Comparison of ENCODE assay signal across 8 mouse cellular contexts in genomic region chr11:98929503-98929902, GRCm38 (mm10). TPM values are rescaled to one million over a fixed set of nuclear protein-coding genes. Genes with fewer than 3 reads are reported as not detected.
A peak's percentile ranks its signal among the peaks of the same experiment; 100 is the strongest.
DNase-seq lines count a peak whose midpoint lies in the region; ATAC-seq and TF ChIP-seq lines count a peak whose summit lies in the region.

No protein-coding gene starts in this region.

- no peak for TF ChIP-seq CTCF in thymus, adult 2 months (IDR thresholded peaks at IDR 0.05; ENCODE audit: borderline replicate concordance, control insufficient read depth, extremely low read depth, insufficient read depth, low read length, poor library complexity)

- intact Hi-C loops in left cerebral cortex, postnatal 4 days (cut with DNase I): loop anchor here (10.0 kb wide), 1 partner anchor 195 kb away; no protein-coding TSS in a partner anchor

- TF ChIP-seq POLR2A in thymus, adult 2 months (IDR thresholded peaks at IDR 0.05; ENCODE audit: control insufficient read depth, extremely low read depth, insufficient read depth, low read length, poor library complexity): no peak

- DNase-seq in left cerebral cortex, postnatal 4 days: peak; percentile 71
- no peak for DNase-seq in left cerebral cortex, adult 9 months (ENCODE audit: low spot score in 2 of 2)
- DNase-seq in cerebellum, adult 9-10 months: peak; percentile 84
- DNase-seq in hindbrain, embryonic 10.5 days (ENCODE audit: low spot score): peak; percentile 37
- DNase-seq in thymus, adult 2 months: no peak
- DNase-seq in frontal cortex, adult 2 months (ENCODE audit: extremely low spot score in 1 of 2, low spot score in 1 of 2): no peak
- DNase-seq in thymus, postnatal 4 days: no peak

- H3K27ac ChIP-seq in hindbrain, embryonic 10.5 days: peak overlapping the region; percentile 91
- peak overlapping the region; percentile 54 for H3K27ac ChIP-seq in midbrain, embryonic 12.5 days (replicated peaks)
- no peak overlapping the region for H3K27ac ChIP-seq in thymus, adult 2 months (ENCODE audit: control insufficient read depth, insufficient read depth, low read length)

- peak overlapping the region; percentile 78 for H3K4me2 ChIP-seq in midbrain, embryonic 12.5 days (replicated peaks)

- H3K27me3 ChIP-seq in hindbrain, embryonic 10.5 days (ENCODE audit: insufficient read depth, poor library complexity, severe bottlenecking): peaks cover 56% of the 10 kb centered on the region
- peaks cover 19% of the 10 kb centered on the region for H3K27me3 ChIP-seq in midbrain, embryonic 12.5 days
- no peaks in the 10 kb centered on the region for H3K27me3 ChIP-seq in thymus, adult 2 months (ENCODE audit: control insufficient read depth, insufficient read depth, low read length)

- WGBS in hindbrain, embryonic 10.5 days: 9% methylated on average over 9 of the region's 9 CpGs
- 5% methylated on average over 9 of the region's 9 CpGs for WGBS in midbrain, embryonic 12.5 days
- 86% methylated on average over 9 of the region's 9 CpGs for WGBS in thymus, adult 2 months

- ATAC-seq in midbrain, embryonic 12.5 days (ENCODE audit: low FRiP score, low read depth): no peak

- peak overlapping the region; percentile 41; the same call in 1 of the 2 replicates for H3K9ac ChIP-seq in midbrain, embryonic 12.5 days (replicated peaks)

- no peaks in the 10 kb centered on the region for H3K36me3 ChIP-seq in hindbrain, embryonic 10.5 days
- H3K36me3 ChIP-seq in midbrain, embryonic 12.5 days: no peaks in the 10 kb centered on the region
- no peaks in the 10 kb centered on the region for H3K36me3 ChIP-seq in thymus, adult 2 months (ENCODE audit: control insufficient read depth, insufficient read depth, low read length)

- peaks cover 94% of the 10 kb centered on the region for H3K4me1 ChIP-seq in hindbrain, embryonic 10.5 days (replicated peaks)
- H3K4me1 ChIP-seq in midbrain, embryonic 12.5 days: peaks cover 80% of the 10 kb centered on the region
- peaks cover 61% of the 10 kb centered on the region for H3K4me1 ChIP-seq in thymus, adult 2 months (replicated peaks; ENCODE audit: control insufficient read depth, insufficient read depth, low read length)

- H3K9me3 ChIP-seq in hindbrain, embryonic 10.5 days: no peaks in the 10 kb centered on the region
- H3K9me3 ChIP-seq in midbrain, embryonic 12.5 days: no peaks in the 10 kb centered on the region

- H3K4me3 ChIP-seq in hindbrain, embryonic 10.5 days: peak overlapping the region; percentile 68
- H3K4me3 ChIP-seq in midbrain, embryonic 12.5 days: no peak overlapping the region
- H3K4me3 ChIP-seq in thymus, adult 2 months (ENCODE audit: control insufficient read depth, insufficient read depth, low read length): no peak overlapping the region

RNA-seq across cellular contexts. Expression of gene Rara, which starts 1.9 kb away (rescaled TPM):
- 10 to 100 TPM; 20.3 to 21.5 TPM for total RNA-seq in left cerebral cortex, postnatal 4 days (2021)
- 28.4 and 53.7 TPM in 2 replicates for polyA plus RNA-seq in hindbrain, embryonic 10.5 days (2016; fragmentation: Nextera tagmentation; extraction: Ambion mirVana)
- 15.5 and 17.3 TPM in 2 replicates for polyA plus RNA-seq in midbrain, embryonic 12.5 days (2016; fragmentation: Nextera tagmentation; extraction: Ambion mirVana)
- polyA plus RNA-seq in thymus, adult 2 months (2012; rRNA removed): 63.5 and 74.1 TPM in 2 replicates
- 6.4 and 7.9 TPM in 2 replicates for polyA plus RNA-seq in frontal cortex, adult 2 months (2012; rRNA removed)

RNA-seq across cellular contexts. Expression of gene Cdc6, which starts 21.9 kb away (rescaled TPM):
- 1 to 10 TPM; 1.4 to 1.8 TPM for total RNA-seq in left cerebral cortex, postnatal 4 days (2021)
- 45.3 and 63.7 TPM in 2 replicates for polyA plus RNA-seq in hindbrain, embryonic 10.5 days (2016; fragmentation: Nextera tagmentation; extraction: Ambion mirVana)
- polyA plus RNA-seq in midbrain, embryonic 12.5 days (2016; fragmentation: Nextera tagmentation; extraction: Ambion mirVana): 28.3 and 29.0 TPM in 2 replicates
- polyA plus RNA-seq in thymus, adult 2 months (2012; rRNA removed): 8.4 and 12.2 TPM in 2 replicates
- 0.62 and 0.67 TPM in 2 replicates for polyA plus RNA-seq in frontal cortex, adult 2 months (2012; rRNA removed)

RNA-seq across cellular contexts. Expression of gene Gjd3, which starts 53.3 kb away (rescaled TPM):
- 1 to 10 TPM; 2.2 to 3.4 TPM for total RNA-seq in left cerebral cortex, postnatal 4 days (2021)
- polyA plus RNA-seq in hindbrain, embryonic 10.5 days (2016; fragmentation: Nextera tagmentation; extraction: Ambion mirVana): 0.44 TPM in 1 of 2 replicates, not detected in the other
- 0.67 and 0.80 TPM in 2 replicates for polyA plus RNA-seq in midbrain, embryonic 12.5 days (2016; fragmentation: Nextera tagmentation; extraction: Ambion mirVana)
- 1.3 and 1.9 TPM in 2 replicates for polyA plus RNA-seq in thymus, adult 2 months (2012; rRNA removed)
- polyA plus RNA-seq in frontal cortex, adult 2 months (2012; rRNA removed): 2.9 and 3.3 TPM in 2 replicates

Comparison
In these comparisons a context has a peak if more than half of its experiments do, and no peak if none do; other contexts are left out.
1. DNase-seq: peak in left cerebral cortex, postnatal 4 days (single experiment), cerebellum, adult 9-10 months (single experiment) and hindbrain, embryonic 10.5 days (single experiment); none in left cerebral cortex, adult 9 months (0 of 2), thymus, adult 2 months (single experiment), frontal cortex, adult 2 months (0 of 2) and thymus, postnatal 4 days (single experiment).